Mouse (Mus musculus) olfactory bulb, adult 2 months (tissue): ENCODE measurements around the gene Wdr18.

Source experiments
- CTCF ChIP-seq: fragments of 200-500 bp; IDR thresholded peaks from 2 replicates; pipeline ENCODE4 v1.5.1; 2012; ENCODE audit warnings: low read depth, mild to moderate bottlenecking, low read length, moderate library complexity; ENCODE audit not compliant: insufficient read depth
- POLR2A ChIP-seq: fragments of 200-500 bp; IDR thresholded peaks from 2 replicates; pipeline ENCODE4 v1.6.1; 2012; ENCODE audit warnings: mild to moderate bottlenecking, low read depth, low read length, moderate library complexity; ENCODE audit not compliant: insufficient read depth

DNA sequence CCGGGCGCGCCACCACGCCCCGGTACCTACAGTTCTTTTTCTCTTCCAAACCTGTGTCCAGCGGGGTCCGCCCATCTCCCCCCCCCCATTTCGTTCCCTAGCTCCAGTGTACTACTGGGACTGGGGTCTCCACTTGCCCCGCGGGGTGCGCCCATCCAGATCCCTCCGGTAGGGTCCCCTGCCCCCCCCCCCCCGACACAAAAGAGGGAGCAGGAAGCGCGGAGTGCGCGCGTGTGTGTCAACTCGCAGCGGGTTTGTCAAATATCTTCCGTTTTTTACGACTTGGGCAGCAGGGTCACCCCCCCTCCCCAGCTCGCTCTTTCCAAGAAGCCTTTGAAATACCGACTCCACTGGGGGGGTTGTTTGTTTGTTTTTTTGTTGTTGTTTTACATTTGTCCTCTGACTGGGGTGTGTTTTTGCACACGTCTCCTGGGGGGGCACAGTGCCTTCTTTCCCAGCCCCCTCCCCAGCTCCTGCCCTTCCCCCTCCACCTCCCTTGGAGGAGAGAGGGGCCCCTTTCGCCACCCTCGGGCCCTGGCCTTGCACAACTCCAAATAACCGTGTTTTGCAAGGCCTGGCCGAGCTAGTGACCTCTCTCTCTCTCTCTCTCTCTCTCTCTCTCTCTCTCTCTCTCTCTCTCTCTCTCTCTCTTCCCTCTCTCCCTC, 31.8 kb upstream of the Wdr18 start:
- TF ChIP-seq CTCF (no peak), POLR2A (no peak)
